In genomic region chr6:40011066-40011465, GRCm38 (mm10) we compare ENCODE assay signal across 13 mouse cellular contexts.
"Had no signal": no experiment of that assay in that cellular context is flagged by ENCODE, and none has a peak within 500 bp of the region (broad histone marks: within the 10 kb centered on the region; RNA-seq: fewer than 3 reads in every experiment).

No protein-coding gene starts in this region.

- H3K4me3 ChIP-seq: neural tube, embryonic 13.5 days; neural tube, embryonic 15.5 days; stomach, embryonic 15.5 days had no signal

- H3K9me3 ChIP-seq: neural tube, embryonic 13.5 days; neural tube, embryonic 15.5 days; stomach, embryonic 15.5 days had no signal

- H3K27me3 ChIP-seq: neural tube, embryonic 13.5 days; neural tube, embryonic 15.5 days; stomach, embryonic 15.5 days had no signal

- H3K36me3 ChIP-seq: neural tube, embryonic 13.5 days; neural tube, embryonic 15.5 days; stomach, embryonic 15.5 days had no signal

- H3K4me1 ChIP-seq: stomach, embryonic 15.5 days had no signal

- DNase-seq: right cerebral cortex, adult 18-20 months; right cerebral cortex, postnatal 14 days; right cerebral cortex, postnatal 25 days; right cerebral cortex, postnatal 4 days; spleen, adult 18-20 months; thymus, adult 18-20 months; thymus, adult 2 months; thymus, postnatal 14 days; thymus, postnatal 36 days had no signal

- H3K27ac ChIP-seq: neural tube, embryonic 13.5 days; neural tube, embryonic 15.5 days; stomach, embryonic 15.5 days; stomach, postnatal 0 days had no signal
